Mouse (Mus musculus) erythroid progenitor cell, adult 5-6 weeks (primary cell): Measurements from ENCODE around the gene 9430015G10Rik. TPM values are rescaled to one million over a fixed set of nuclear protein-coding genes. Genes with fewer than 3 reads are reported as not detected.

Experiments
- ATAC-seq: replicated peaks from 2 replicates; pipeline ENCODE4 v1.8.0; 2016; ENCODE audit warnings: moderate number of reproducible peaks, mild to moderate bottlenecking, moderate TSS enrichment, inconsistent platforms; ENCODE audit not compliant: poor library complexity, low FRiP score, severe bottlenecking
- total RNA-seq, 2 experiments: library from RNA; stranded (forward) in 1 of 2; stranded (reverse) in 1 of 2; fragments of 150-400 nt in 1 of 2; fragments of 186-747, 209-891 nt in 1 of 2; gene quantifications; 2 replicates each; pipeline versions ENCODE4 v1.2.3 to v1.2.4; 2015 to 2017; ENCODE audit warnings: low replicate concordance in 2 of 2

Gene 9430015G10Rik
- total RNA-seq (2015; ENCODE audit: low replicate concordance) (28.5 and 48.7 TPM in 2 replicates), total RNA-seq (2017; ENCODE audit: low replicate concordance) (52.1 and 58.6 TPM in 2 replicates)

- ATAC-seq = peak; percentile 95
These were observed at the start of gene 9430015G10Rik for GRCm38 (mm10) chr4:156109570-156110331. Gene 9430015G10Rik, plus strand, starts transcription at chr4:156109982.

GRCm38 (mm10) chr4:156063861-156064509, 45.8 kb upstream of the 9430015G10Rik start:
- no peak for ATAC-seq

- ATAC-seq = no peak
These were observed 45.3 kb upstream of the 9430015G10Rik start for GRCm38 (mm10) chr4:156064510-156064897.

DNA sequence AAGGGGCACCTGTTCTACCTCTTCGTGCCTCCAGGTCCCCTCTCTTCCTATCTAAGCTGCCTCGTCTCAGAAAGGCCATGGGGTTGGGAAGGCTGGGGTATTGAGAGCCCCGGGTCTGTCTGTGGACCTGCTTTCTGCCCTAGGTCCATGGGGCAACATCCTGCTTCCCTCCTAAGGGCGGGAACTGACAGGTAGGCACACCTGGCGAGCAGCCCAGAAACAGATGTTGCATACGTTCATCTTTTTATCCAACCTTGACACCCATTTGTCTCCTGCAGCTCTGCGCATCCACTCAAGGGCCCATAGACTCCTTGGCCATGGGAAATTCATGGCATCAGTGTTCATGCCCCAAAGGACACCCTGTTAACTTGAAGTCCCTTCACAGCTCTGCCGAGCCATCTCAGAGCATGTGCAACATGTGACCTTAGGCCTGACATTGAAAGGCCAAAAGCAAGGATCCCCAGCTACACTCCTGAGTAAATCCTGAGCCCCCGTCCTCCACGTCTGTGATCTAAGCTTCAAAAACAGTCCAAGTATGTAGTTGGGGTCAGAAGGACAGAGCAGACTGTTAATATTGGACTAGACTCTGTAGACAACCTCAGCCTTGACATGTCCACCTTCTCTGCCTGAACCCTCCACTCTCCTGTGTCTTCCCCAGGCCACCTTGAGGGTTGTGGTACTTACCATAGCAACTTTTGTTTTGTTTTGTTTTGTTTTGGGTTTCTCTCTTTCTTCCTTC, 44.5 kb upstream of the 9430015G10Rik start:
- ATAC-seq = no peak

- ATAC-seq = no peak
These were observed 42.4 kb upstream of the 9430015G10Rik start for GRCm38 (mm10) chr4:156067256-156067949.

- no peak for ATAC-seq
These were observed 40.1 kb upstream of the 9430015G10Rik start for GRCm38 (mm10) chr4:156069701-156070100.

DNA sequence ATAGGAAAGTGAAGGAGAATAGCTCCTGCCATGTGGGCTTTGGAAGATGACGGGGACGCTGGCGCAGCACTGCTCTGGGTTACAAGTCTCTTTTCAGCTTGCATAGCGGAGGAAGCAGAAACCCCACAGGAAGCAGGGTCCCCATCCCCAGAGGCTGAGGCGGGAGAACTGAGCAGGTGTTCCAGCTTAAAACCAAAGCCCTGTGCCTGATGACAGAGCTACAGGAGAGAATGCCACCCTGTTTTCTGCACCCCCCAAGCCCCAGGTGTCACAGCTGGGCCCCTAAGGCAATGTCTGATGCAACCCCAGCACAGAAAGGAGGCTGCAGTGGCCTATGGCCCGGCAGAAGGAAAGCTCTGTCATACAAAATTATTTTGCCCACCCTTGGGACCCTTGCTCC, 39.5 kb upstream of the 9430015G10Rik start:
- no peak for ATAC-seq

GRCm38 (mm10) chr4:156070716-156071115, 39.1 kb upstream of the 9430015G10Rik start:
- ATAC-seq = no peak

- ATAC-seq = no peak
These were observed 32.8 kb upstream of the 9430015G10Rik start for GRCm38 (mm10) chr4:156076911-156077382.

DNA sequence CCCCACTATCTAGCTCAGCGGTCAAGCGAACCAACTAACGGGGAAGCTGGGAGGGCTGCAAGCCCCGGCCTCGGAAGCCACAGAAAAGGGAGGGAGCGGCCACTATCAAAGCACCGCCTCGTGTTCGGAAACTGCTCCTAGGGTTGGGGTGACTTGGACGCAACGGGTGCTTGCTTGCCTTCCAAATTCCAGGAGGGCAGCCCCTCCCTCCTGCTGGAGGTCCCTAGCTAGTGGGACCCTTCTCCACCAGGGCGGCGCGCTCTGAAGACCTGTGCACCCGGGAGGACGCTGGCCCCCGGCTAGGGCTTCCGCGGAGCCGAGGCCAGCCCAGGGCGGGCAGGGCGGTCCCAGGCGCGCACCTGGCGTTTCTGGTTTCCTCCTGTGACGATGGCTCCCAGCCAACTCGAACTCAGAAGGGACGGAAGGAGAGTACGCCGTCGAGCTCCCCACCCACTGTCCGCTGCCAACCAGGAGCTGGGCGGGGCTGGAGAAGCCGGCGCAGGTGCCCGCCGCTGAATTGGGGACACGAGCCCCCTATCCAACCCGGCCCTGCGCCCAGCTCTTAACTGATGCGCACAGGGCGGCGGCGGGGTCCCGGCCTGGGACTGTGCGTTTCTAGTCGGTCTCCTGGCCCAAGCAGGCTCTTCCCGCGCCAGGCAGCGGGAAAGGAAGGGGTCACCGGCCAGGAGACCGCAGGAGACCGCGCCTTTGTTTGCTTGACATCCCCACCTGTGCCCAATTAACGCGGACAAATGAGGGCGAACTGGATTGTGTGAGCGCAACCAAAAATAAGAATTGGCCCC, 32.1 kb upstream of the 9430015G10Rik start:
- 0 out of 2 replicates have a peak, but pooled peaks have one; percentile 47 for ATAC-seq

GRCm38 (mm10) chr4:156082621-156083234, 27.1 kb upstream of the 9430015G10Rik start:
- ATAC-seq = no peak

DNA sequence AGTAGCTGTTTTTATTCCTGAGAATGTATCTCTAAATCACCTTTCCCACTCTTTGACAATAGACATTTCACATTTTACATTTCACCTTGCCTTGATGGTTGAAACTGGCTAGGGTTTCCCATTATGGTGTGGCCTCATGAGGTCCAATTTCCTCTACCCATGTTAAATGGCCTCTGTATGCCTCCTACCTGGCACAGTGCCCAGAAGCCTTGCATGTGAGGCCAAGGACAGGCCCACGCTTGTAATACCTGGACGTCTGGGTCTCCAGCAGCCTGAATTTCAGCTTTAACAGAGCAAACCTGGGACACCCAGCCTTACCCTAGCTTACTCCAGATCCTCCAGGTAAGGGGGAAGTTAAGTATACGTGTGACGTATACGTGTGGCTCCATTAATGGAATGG, 26.4 kb upstream of the 9430015G10Rik start:
- no peak for ATAC-seq

GRCm38 (mm10) chr4:156084096-156084879, 25.5 kb upstream of the 9430015G10Rik start:
- no peak for ATAC-seq

DNA sequence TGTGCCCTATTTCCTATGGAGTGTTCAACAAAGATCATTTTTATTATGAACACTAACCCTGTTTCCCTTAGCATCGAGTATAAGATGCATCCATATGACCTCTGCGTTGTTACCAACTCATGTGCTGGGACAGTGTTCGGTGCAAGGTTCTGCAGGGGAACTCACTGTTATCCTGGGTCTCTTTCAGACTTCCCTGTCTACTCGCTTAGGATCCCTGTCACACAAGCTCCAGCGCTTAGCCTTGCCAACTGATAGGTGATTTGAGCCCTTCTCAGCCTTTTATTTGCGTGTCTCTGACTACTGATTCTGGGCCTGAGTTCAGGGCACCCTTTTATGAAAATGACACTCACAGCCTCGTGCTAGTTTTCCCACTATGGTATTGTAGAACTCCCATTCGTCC, 24.5 kb upstream of the 9430015G10Rik start:
- no peak for ATAC-seq

DNA sequence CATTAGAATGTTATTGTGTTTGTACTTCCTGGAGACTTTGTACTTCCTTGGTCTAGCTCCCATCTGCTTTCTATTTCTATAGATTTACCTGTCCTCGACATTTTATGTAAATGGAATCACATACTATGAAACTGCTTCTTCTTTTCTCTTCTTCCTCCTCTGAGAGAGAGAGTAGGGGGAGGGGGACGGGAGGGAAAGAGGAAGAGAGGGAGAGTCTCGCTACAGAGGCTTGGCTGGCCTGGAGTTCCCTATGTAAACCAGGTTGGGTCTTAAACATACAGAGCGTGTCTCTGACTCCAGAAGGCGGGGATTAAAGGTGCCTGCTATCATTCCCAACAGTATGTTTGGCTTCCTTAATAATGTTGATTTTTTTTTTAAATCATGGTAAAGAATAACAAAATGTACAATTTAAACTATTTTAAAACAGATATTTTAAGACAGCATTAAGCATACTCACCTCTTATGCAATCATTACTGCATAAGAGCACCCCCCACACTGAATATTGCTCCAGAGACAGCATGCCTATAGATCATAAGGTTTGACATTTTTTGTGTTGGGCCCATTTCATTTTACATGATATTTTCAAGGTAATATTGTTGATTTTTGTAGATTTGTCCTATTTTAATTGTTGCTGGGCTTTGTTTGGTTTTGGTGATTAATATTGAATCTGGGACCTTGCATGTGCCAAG, 22.2 kb upstream of the 9430015G10Rik start:
- ATAC-seq = no peak

DNA sequence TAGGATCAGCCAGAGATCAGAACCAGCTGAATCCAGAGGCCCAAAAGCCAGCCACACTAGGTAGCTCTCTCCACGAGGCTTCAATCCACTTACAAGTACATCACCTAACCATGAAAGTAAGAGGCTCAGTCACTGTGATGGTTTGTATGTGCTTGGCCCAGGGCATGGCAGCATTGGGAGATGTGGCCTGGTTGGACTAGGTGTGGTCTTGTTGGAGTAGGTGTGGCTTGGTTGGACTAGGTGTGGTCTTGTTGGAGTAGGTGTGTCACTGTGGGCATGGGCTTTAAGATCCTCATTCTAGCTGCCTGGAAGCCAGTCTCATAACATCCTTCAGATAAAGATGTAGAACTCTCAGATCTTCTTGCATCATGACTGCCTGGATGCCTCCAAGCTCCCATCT, 18.5 kb upstream of the 9430015G10Rik start:
- ATAC-seq = peak; percentile 88

DNA sequence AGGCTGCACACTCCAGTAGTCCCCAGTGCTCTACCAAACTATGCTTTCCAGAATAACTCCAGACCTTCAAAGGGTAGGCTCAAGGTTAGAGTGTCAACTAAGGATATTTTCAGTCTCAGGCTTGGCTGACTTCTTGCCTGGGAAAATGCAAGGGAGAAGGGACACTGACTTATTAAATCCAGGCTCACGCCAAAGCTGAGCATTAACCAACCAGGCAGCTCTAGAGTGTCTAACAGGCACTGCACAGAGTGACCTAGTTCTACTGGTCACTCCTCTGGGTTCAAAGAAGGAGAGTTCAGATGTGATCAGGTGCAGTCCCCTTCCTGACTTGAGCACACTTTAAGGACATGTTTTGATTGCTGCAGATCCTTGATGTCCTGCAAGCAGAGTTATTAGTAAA, 17.0 kb upstream of the 9430015G10Rik start:
- no peak for ATAC-seq
